Mouse (Mus musculus): ENCODE results near the gene Tbx6.
"Not testable (repeated sequence)": the region's sequence is repeated elsewhere in the genome, so short reads cannot be mapped to it uniquely, and the experiment has no call there.

The Tbx6 gene

GRCm38 (mm10) chr7:126767001-126767400 lies 14.3 kb upstream of the Tbx6 start:
- no peak for DNase-seq (ENCODE audit: low read depth)

GRCm38 (mm10) chr7:126770784-126771183 lies 10.5 kb upstream of the Tbx6 start:
- DNase-seq (ENCODE audit: low read depth): no peak

GRCm38 (mm10) chr7:126773351-126773750 lies 7.9 kb upstream of the Tbx6 start:
- DNase-seq (ENCODE audit: low read depth): no peak

GRCm38 (mm10) chr7:126774463-126774862 lies 6.8 kb upstream of the Tbx6 start:
- peak; percentile 66 for DNase-seq (ENCODE audit: low read depth)

- peak; percentile 56 for DNase-seq (ENCODE audit: low read depth)
These were observed 5.9 kb upstream of the Tbx6 start for GRCm38 (mm10) chr7:126775185-126775977.

GRCm38 (mm10) chr7:126775978-126776234 lies 5.4 kb upstream of the Tbx6 start:
- DNase-seq (ENCODE audit: low read depth): no peak

- DNase-seq (ENCODE audit: low read depth): peak; percentile 94
These were observed 4.7 kb upstream of the Tbx6 start, which contains the start of gene Ypel3 for GRCm38 (mm10) chr7:126776598-126777057. Ypel3 (plus strand) TSS chr7:126776955.

GRCm38 (mm10) chr7:126777476-126777875 lies 3.8 kb upstream of the Tbx6 start:
- DNase-seq (ENCODE audit: low read depth): peak; percentile 43

- no peak for DNase-seq (ENCODE audit: low read depth)
These were observed 3.1 kb upstream of the Tbx6 start for GRCm38 (mm10) chr7:126778147-126778546.

- DNase-seq (ENCODE audit: low read depth): not testable (repeated sequence)
These were observed 2.2 kb upstream of the Tbx6 start for GRCm38 (mm10) chr7:126779101-126779500.

GRCm38 (mm10) chr7:126779983-126780970 lies 1.0 kb upstream of the Tbx6 start:
- peak; percentile 88 for DNase-seq (ENCODE audit: low read depth)

- DNase-seq (ENCODE audit: low read depth): no peak
These were observed 533 bp downstream of the Tbx6 start for GRCm38 (mm10) chr7:126781661-126782370.

- DNase-seq (ENCODE audit: low read depth): no peak
These were observed 1.4 kb downstream of the Tbx6 start for GRCm38 (mm10) chr7:126782693-126783092.

GRCm38 (mm10) chr7:126784469-126784868 lies 3.2 kb downstream of the Tbx6 start:
- DNase-seq (ENCODE audit: low read depth): no peak

- no peak for DNase-seq (ENCODE audit: low read depth)
These were observed 3.8 kb downstream of the Tbx6 start for GRCm38 (mm10) chr7:126785056-126785455.

GRCm38 (mm10) chr7:126786142-126786541 lies 4.9 kb downstream of the Tbx6 start:
- DNase-seq (ENCODE audit: low read depth): no peak

- DNase-seq (ENCODE audit: low read depth): no peak
These were observed 7.9 kb downstream of the Tbx6 start for GRCm38 (mm10) chr7:126789141-126789540.

- peak; percentile 99 for DNase-seq (ENCODE audit: low read depth)
These were observed 10.8 kb downstream of the Tbx6 start, which contains the start of gene Ppp4c for GRCm38 (mm10) chr7:126791851-126792720. Ppp4c (minus strand) TSS chr7:126792496.

GRCm38 (mm10) chr7:126792721-126793443 lies 11.6 kb downstream of the Tbx6 start:
- no peak for DNase-seq (ENCODE audit: low read depth)

All from induced T-regulatory cell, adult 2 months (primary cell).